Mouse (Mus musculus): ENCODE data around the gene Rbfox1. TPM values are rescaled to one million over a fixed set of nuclear protein-coding genes. Genes with fewer than 3 reads are reported as not detected.

The Rbfox1 gene
- 115 and 136 TPM in 2 replicates for polyA plus RNA-seq (2012; rRNA removed)

- DNase-seq (ENCODE audit: extremely low spot score in 1 of 2, low spot score in 1 of 2): peak; percentile 26 to 79
Observed at GRCm38 (mm10) chr16:5884746-5885689, at the start of gene Rbfox1. TSS of gene Rbfox1 (plus strand) at chr16:5885355.

GRCm38 (mm10) chr16:5836744-5837143, 48.4 kb upstream of the Rbfox1 start:
- DNase-seq (ENCODE audit: extremely low spot score in 1 of 2, low spot score in 1 of 2): no peak

GRCm38 (mm10) chr16:5841167-5841566, 44.0 kb upstream of the Rbfox1 start:
- DNase-seq (ENCODE audit: extremely low spot score in 1 of 2, low spot score in 1 of 2): no peak

GRCm38 (mm10) chr16:5845645-5846044, 39.5 kb upstream of the Rbfox1 start:
- DNase-seq (ENCODE audit: extremely low spot score in 1 of 2, low spot score in 1 of 2): no peak

- DNase-seq (ENCODE audit: extremely low spot score in 1 of 2, low spot score in 1 of 2): no peak
Observed at GRCm38 (mm10) chr16:5853055-5853454, 32.1 kb upstream of the Rbfox1 start.

GRCm38 (mm10) chr16:5864350-5864749, 20.8 kb upstream of the Rbfox1 start:
- no peak for DNase-seq (ENCODE audit: extremely low spot score in 1 of 2, low spot score in 1 of 2)

- no peak for DNase-seq (ENCODE audit: extremely low spot score in 1 of 2, low spot score in 1 of 2)
Observed at GRCm38 (mm10) chr16:5866966-5867365, 18.2 kb upstream of the Rbfox1 start.

GRCm38 (mm10) chr16:5870391-5870790, 14.8 kb upstream of the Rbfox1 start:
- no peak for DNase-seq (ENCODE audit: extremely low spot score in 1 of 2, low spot score in 1 of 2)

- DNase-seq (ENCODE audit: extremely low spot score in 1 of 2, low spot score in 1 of 2): peak in 1 of 2 experiments; percentile 78
Observed at GRCm38 (mm10) chr16:5881820-5882219, 3.3 kb upstream of the Rbfox1 start.

- DNase-seq (ENCODE audit: extremely low spot score in 1 of 2, low spot score in 1 of 2): no peak
Observed at GRCm38 (mm10) chr16:5885690-5886050, 515 bp downstream of the Rbfox1 start.

- DNase-seq (ENCODE audit: extremely low spot score in 1 of 2, low spot score in 1 of 2): no peak
Observed at GRCm38 (mm10) chr16:5895564-5895963, 10.4 kb downstream of the Rbfox1 start.

GRCm38 (mm10) chr16:5898330-5898729, 13.2 kb downstream of the Rbfox1 start:
- DNase-seq (ENCODE audit: extremely low spot score in 1 of 2, low spot score in 1 of 2): no peak

- peak in 1 of 2 experiments; percentile 51 for DNase-seq (ENCODE audit: extremely low spot score in 1 of 2, low spot score in 1 of 2)
Observed at GRCm38 (mm10) chr16:5910742-5911141, 25.6 kb downstream of the Rbfox1 start.

- peak; percentile 67 to 73 for DNase-seq (ENCODE audit: extremely low spot score in 1 of 2, low spot score in 1 of 2)
Observed at GRCm38 (mm10) chr16:5911880-5912327, 26.7 kb downstream of the Rbfox1 start.

GRCm38 (mm10) chr16:5917937-5918336, 32.8 kb downstream of the Rbfox1 start:
- DNase-seq (ENCODE audit: extremely low spot score in 1 of 2, low spot score in 1 of 2): no peak

- DNase-seq (ENCODE audit: extremely low spot score in 1 of 2, low spot score in 1 of 2): peak in 1 of 2 experiments; percentile 37
Observed at GRCm38 (mm10) chr16:5926986-5927385, 41.8 kb downstream of the Rbfox1 start.

GRCm38 (mm10) chr16:5931680-5932079, 46.5 kb downstream of the Rbfox1 start:
- peak; percentile 70 to 95 for DNase-seq (ENCODE audit: extremely low spot score in 1 of 2, low spot score in 1 of 2)

- DNase-seq (ENCODE audit: extremely low spot score in 1 of 2, low spot score in 1 of 2): peak in 1 of 2 experiments; percentile 47
Observed at GRCm38 (mm10) chr16:5940016-5940415, 54.9 kb downstream of the Rbfox1 start.

GRCm38 (mm10) chr16:5945682-5946081, 60.5 kb downstream of the Rbfox1 start:
- no peak for DNase-seq (ENCODE audit: extremely low spot score in 1 of 2, low spot score in 1 of 2)

- no peak for DNase-seq (ENCODE audit: extremely low spot score in 1 of 2, low spot score in 1 of 2)
Observed at GRCm38 (mm10) chr16:5953106-5953505, 68.0 kb downstream of the Rbfox1 start.

GRCm38 (mm10) chr16:5957418-5957817, 72.3 kb downstream of the Rbfox1 start:
- no peak for DNase-seq (ENCODE audit: extremely low spot score in 1 of 2, low spot score in 1 of 2)

- peak; percentile 69 to 76 for DNase-seq (ENCODE audit: extremely low spot score in 1 of 2, low spot score in 1 of 2)
Observed at GRCm38 (mm10) chr16:5961786-5962185, 76.6 kb downstream of the Rbfox1 start.

Data from frontal cortex, adult 2 months (tissue).